Mouse (Mus musculus) intestine, embryonic 15.5 days (tissue): ENCODE measurements around the gene Rab25. TPM values are rescaled to one million over a fixed set of nuclear protein-coding genes. Genes with fewer than 3 reads are reported as not detected.

Experiments
- ATAC-seq: fragments of 200-750 bp; cut with Nextera tagmentation; 2 replicates; pipeline ENCODE4 v1.8.0; 2017; ENCODE audit warnings: moderate TSS enrichment, moderate library complexity
- H3K27ac ChIP-seq: fragments of 300-500 bp; sonication (generic); 2 replicates; pipeline ENCODE4 v1.5.1; 2015; ENCODE audit warnings: mild to moderate bottlenecking, inconsistent platforms
- H3K27me3 ChIP-seq: fragments of 300-500 bp; sonication (generic); replicated peaks from 2 replicates; pipeline ENCODE4 v1.6.1; 2015; ENCODE audit warnings: inconsistent platforms
- H3K36me3 ChIP-seq: fragments of 300-500 bp; sonication (generic); 2 replicates; pipeline ENCODE4 v1.6.1; 2015; ENCODE audit warnings: inconsistent platforms
- H3K4me1 ChIP-seq: fragments of 300-500 bp; sonication (generic); replicated peaks from 2 replicates; pipeline ENCODE4 v1.6.1; 2015; ENCODE audit warnings: inconsistent platforms
- H3K4me2 ChIP-seq: fragments of 300-500 bp; sonication (generic); replicated peaks from 2 replicates; pipeline ENCODE4 v1.6.1; 2015; ENCODE audit warnings: mild to moderate bottlenecking, inconsistent platforms
- H3K4me3 ChIP-seq: fragments of 300-500 bp; sonication (generic); replicated peaks from 2 replicates; pipeline ENCODE4 v1.5.1; 2015; ENCODE audit warnings: inconsistent platforms
- H3K9ac ChIP-seq: fragments of 300-500 bp; sonication (generic); 2 replicates; pipeline ENCODE4 v1.6.1; 2015; ENCODE audit warnings: inconsistent platforms
- H3K9me3 ChIP-seq: fragments of 300-500 bp; sonication (generic); 2 replicates; pipeline ENCODE4 v1.6.1; 2016; ENCODE audit warnings: inconsistent platforms
- WGBS: fragments of 180-500 bp; shearing (Covaris S2); methylation state at CpG from one replicate; pipeline ENCODE4 v1.1.7; 2015; 5-methylcytosine and 5-hydroxymethylcytosine counted together
- polyA plus RNA-seq: library from polyadenylated mRNA; unstranded; fragments of >200 nt; fragmentation: Nextera tagmentation; extraction: Ambion mirVana; gene quantifications from 2 replicates; pipeline ENCODE4 v1.2.1, GENCODE M21; 2015

The Rab25 gene
- polyA plus RNA-seq, 1 experiment from 2014 or later: 75.2 TPM

DNA sequence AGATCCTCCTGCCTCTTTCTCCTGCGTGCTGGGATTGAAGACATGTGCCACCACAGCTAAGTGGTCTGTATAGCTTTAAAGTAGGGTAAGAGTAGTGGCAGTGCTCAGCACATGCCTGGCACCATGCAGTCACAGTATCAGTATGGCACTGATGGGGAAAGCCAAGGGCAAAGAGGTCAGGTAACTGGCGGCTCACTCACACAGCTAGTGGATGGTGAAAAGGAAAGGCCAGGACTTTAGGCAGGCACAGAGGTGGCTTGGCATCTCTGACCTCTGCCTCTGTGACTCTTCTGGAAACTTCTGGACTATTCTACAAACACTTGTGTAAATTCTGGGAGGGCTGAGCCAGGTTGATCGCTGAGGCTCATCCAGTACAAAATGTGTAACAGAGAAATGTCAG, 18.0 kb upstream of the Rab25 start:
- WGBS: 84% methylated on average over 3 of the region's 3 CpGs
- Histone ChIP-seq H3K4me3 (no peak overlapping the region), H3K9ac (no peak overlapping the region), H3K4me2 (no peak overlapping the region), H3K36me3 (peaks cover 62% of the 10 kb centered on the region), H3K9me3 (no peaks in the 10 kb centered on the region), H3K27ac (peak overlapping the region; percentile 69; the same call in 1 of the 2 replicates), H3K27me3 (no peaks in the 10 kb centered on the region), H3K4me1 (no peaks in the 10 kb centered on the region)
- no peak for ATAC-seq

DNA sequence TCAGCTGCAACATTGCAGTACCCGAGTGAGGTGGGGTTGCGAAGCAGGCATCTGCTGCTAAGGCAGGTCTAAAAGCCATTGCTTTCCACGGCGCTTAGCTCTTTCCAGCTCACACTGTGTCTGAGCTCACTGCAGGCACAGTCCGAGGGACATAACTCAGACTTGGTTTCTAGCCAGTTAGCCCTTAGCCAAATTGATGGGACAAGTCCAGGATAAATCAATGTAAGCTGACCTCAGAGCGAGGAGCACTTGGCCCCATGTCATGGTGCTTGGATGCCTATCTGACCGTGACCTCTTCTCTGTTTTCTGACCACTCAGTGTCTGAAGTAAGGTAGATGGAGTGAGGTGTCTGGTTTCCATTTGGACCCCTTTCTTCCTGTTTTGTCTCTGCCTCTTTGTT, 15.9 kb upstream of the Rab25 start:
- Histone ChIP-seq H3K4me3 (no peak overlapping the region), H3K27me3 (no peaks in the 10 kb centered on the region), H3K9ac (no peak overlapping the region), H3K4me2 (no peak overlapping the region), H3K36me3 (peaks cover 68% of the 10 kb centered on the region), H3K4me1 (no peaks in the 10 kb centered on the region), H3K27ac (no peak overlapping the region), H3K9me3 (no peaks in the 10 kb centered on the region)
- no peak for ATAC-seq
- WGBS: 78% methylated on average over 7 of the region's 7 CpGs

DNA sequence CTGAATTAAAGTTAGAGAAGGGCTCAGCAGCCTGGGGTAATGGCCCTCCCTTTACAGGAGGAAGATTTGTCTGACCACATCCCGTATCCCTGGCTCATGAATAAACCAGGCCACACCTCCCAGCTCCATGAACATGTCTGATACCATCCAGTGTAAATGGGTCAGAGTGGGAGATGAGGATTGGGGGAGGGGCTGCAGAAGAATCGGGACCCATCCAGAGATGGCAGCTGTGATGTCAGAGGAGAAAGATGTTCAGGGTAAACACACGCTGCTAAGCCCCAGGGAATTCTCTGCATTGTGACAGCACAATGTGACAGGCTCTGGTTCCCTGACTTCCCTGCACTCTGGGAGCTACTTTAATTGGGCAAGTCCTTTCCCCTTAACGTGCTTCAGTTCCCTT, 15.3 kb upstream of the Rab25 start:
- Histone ChIP-seq H3K4me3 (no peak overlapping the region), H3K9ac (no peak overlapping the region), H3K4me2 (no peak overlapping the region), H3K36me3 (peaks cover 64% of the 10 kb centered on the region), H3K9me3 (no peaks in the 10 kb centered on the region), H3K4me1 (no peaks in the 10 kb centered on the region), H3K27me3 (no peaks in the 10 kb centered on the region), H3K27ac (no peak overlapping the region)
- 75% methylated on average over 4 of the region's 4 CpGs for WGBS
- no peak for ATAC-seq

DNA sequence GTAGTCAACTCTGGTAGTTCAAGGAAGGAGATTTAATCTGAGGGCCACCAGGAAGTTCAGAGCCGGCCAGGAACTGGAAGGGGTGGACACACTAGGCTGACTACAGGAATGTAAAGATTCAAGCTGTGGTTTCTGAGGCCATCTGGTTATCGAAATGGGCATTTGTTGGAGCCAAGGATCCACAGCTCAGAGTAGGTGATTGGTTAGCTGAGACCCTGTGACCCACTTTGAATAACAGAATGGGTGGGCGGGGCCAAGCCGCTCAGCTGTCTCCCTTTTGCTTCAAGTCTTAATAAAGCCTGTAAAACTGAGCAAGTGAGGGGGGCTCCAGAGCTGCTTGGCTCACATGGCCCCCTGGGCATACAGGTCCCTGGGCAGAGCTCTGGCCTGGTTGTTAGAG, 13.9 kb upstream of the Rab25 start:
- H3K4me3 ChIP-seq: no peak overlapping the region
- no peak overlapping the region for H3K9ac ChIP-seq
- no peak for ATAC-seq
- no peak overlapping the region for H3K27ac ChIP-seq
- peaks cover 55% of the 10 kb centered on the region for H3K36me3 ChIP-seq
- 74% methylated on average over 4 of the region's 4 CpGs for WGBS
- no peaks in the 10 kb centered on the region for H3K4me1 ChIP-seq
- no peaks in the 10 kb centered on the region for H3K27me3 ChIP-seq
- no peak overlapping the region for H3K4me2 ChIP-seq
- no peaks in the 10 kb centered on the region for H3K9me3 ChIP-seq

DNA sequence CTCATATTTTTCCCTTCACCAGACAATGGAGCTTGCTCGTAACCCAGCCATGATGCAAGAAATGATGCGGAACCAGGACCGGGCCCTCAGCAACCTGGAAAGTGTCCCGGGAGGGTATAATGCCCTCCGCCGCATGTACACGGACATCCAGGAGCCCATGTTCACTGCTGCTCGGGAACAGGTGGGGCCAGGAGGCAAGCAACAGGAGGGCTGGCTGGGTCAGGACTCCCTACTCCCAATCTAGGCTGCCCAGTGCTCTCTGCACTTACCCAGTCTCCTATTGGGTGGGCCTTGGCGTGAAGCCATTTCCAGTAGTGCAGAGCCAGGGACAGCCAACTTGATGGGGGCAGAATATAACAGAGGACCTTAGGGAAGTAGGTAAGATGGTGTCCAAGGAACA, 11.5 kb upstream of the Rab25 start:
- Histone ChIP-seq H3K4me1 (peaks cover 9% of the 10 kb centered on the region; the same call in 1 of the 2 replicates), H3K36me3 (peaks cover 49% of the 10 kb centered on the region), H3K4me2 (no peak overlapping the region), H3K4me3 (no peak overlapping the region), H3K27me3 (no peaks in the 10 kb centered on the region), H3K9ac (no peak overlapping the region), H3K27ac (no peak overlapping the region), H3K9me3 (no peaks in the 10 kb centered on the region)
- WGBS: 95% methylated on average over 9 of the region's 9 CpGs
- ATAC-seq: no peak

DNA sequence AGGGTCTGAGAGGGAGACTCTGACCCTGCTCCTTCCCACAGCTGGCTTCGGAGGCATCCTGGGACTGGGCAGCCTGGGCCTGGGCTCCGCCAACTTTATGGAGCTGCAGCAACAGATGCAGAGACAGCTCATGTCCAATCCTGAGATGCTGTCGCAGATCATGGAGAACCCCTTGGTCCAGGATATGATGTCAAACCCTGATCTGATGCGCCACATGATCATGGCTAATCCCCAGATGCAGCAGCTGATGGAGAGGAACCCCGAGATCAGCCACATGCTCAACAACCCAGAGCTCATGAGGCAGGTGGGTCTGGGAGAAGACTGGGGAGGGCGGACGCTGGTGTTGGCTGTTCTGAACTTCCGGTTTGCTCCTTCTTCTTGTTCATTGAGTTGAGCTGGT, 8.5 kb upstream of the Rab25 start:
- H3K36me3 ChIP-seq: peaks cover 25% of the 10 kb centered on the region
- no peak overlapping the region for H3K4me2 ChIP-seq
- 94% methylated on average over 8 of the region's 8 CpGs for WGBS

DNA sequence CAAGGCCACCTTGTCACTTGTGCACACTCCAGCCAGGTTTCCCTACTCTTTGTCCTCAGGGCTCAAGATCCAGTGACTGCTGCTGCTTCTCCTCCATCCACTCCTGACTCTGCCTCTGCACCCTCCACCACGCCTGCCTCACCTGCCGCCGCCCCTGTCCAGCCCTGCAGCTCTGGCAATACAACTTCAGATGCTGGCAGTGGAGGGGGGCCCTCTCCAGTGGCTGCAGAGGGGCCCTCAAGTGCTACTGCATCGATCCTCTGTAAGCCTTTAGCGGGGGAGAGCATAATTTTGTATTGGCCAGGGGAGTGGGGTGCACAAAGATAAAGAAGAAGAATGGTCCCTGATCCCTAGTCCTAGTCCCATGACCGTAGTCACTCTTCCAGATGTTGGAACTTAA, 7.6 kb upstream of the Rab25 start:
- H3K4me3 ChIP-seq: no peak overlapping the region
- peaks cover 20% of the 10 kb centered on the region; the same call in 1 of the 2 replicates for H3K36me3 ChIP-seq
- H3K9me3 ChIP-seq: no peaks in the 10 kb centered on the region
- ATAC-seq: no peak
- no peak overlapping the region for H3K27ac ChIP-seq
- no peaks in the 10 kb centered on the region for H3K27me3 ChIP-seq
- H3K4me2 ChIP-seq: no peak overlapping the region
- peaks cover 18% of the 10 kb centered on the region; the same call in 1 of the 2 replicates for H3K4me1 ChIP-seq
- H3K9ac ChIP-seq: no peak overlapping the region
- WGBS: 97% methylated on average over 6 of the region's 6 CpGs

More for the DNA sequence above, 8.5 kb upstream of the Rab25 start:
- peaks cover 15% of the 10 kb centered on the region; the same call in 1 of the 2 replicates for H3K4me1 ChIP-seq
- no peak overlapping the region for H3K4me3 ChIP-seq
- no peaks in the 10 kb centered on the region for H3K9me3 ChIP-seq
- no peak overlapping the region for H3K9ac ChIP-seq
- H3K27ac ChIP-seq: no peak overlapping the region
- H3K27me3 ChIP-seq: no peaks in the 10 kb centered on the region
- ATAC-seq: no peak

DNA sequence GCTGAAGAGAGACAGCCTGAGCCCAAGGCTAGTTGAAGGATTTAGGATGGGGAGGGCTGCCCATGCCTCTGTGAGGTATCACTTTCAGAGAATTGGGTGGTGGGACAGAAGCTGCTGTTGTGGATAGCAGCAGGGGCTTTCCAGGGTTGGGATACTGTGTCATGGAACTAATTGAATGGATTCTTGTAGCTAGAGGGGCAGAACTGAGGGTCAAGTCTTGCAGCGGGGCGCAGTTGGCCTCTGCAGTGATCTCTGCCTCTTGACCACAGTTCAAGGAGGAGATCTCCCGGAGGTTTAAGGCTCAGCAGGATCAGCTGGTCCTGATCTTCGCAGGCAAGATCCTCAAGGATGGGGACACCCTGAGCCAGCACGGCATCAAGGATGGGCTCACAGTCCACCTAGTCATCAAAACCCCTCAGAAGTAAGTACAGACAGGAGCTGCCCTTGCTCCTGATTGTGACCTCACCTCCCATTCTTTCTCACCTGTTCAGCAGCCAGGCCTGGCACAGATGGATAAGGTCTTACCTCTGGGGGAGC, 7.0 kb upstream of the Rab25 start:
- 88% methylated on average over 5 of the region's 5 CpGs for WGBS
- no peak overlapping the region for H3K4me2 ChIP-seq
- no peaks in the 10 kb centered on the region for H3K9me3 ChIP-seq
- H3K4me1 ChIP-seq: peaks cover 18% of the 10 kb centered on the region; the same call in 1 of the 2 replicates
- no peaks in the 10 kb centered on the region for H3K27me3 ChIP-seq
- ATAC-seq: no peak
- H3K27ac ChIP-seq: no peak overlapping the region
- peaks cover 20% of the 10 kb centered on the region; the same call in 1 of the 2 replicates for H3K36me3 ChIP-seq
- peak overlapping the region; percentile 85 for H3K4me3 ChIP-seq
- H3K9ac ChIP-seq: no peak overlapping the region

DNA sequence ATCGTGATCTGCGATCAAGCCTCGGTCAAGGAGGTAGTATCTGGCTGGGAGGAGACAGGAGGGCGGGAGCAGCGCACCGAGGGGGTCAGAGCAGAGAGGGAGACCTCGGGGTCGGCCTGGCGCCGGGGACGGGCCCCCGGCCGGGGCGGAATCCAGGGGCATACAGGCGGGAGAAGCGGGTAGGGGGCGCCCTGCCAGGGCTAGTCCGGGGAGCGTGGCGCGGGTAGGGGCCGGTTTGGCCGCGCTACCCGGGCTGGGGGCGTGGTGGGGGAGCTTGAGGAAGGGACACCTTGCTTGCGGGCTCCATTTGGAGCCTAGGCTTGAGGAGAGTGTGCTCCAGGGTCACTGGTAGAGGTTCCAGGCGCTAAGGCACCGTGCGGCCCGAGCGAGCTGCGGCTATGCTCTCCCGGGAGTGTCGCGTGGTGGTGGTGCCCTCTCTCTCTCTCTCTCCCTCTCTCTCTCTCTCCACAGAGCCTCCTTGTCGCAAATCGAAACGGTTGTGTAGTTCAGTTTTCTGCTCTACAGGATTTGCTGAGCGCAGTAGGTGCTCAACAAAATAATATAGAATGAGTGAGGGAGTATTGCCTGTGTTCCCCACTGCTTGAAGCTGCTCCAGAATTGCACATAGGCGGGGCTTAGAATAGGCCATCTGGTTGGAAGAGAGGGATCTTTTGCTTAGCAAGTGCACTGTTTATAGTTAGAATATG, 5.9 kb upstream of the Rab25 start:
- peak overlapping the region; percentile 85 for H3K4me2 ChIP-seq
- no peaks in the 10 kb centered on the region for H3K9me3 ChIP-seq
- H3K4me3 ChIP-seq: peak overlapping the region; percentile 85
- under 1% methylated on average over 40 of the region's 41 CpGs for WGBS
- peaks cover 18% of the 10 kb centered on the region; the same call in 1 of the 2 replicates for H3K4me1 ChIP-seq
- H3K9ac ChIP-seq: peak overlapping the region; percentile 93
- H3K27me3 ChIP-seq: no peaks in the 10 kb centered on the region
- H3K27ac ChIP-seq: peak overlapping the region; percentile 94
- ATAC-seq: peak; percentile 45
- H3K36me3 ChIP-seq: peaks cover 14% of the 10 kb centered on the region; the same call in 1 of the 2 replicates

DNA sequence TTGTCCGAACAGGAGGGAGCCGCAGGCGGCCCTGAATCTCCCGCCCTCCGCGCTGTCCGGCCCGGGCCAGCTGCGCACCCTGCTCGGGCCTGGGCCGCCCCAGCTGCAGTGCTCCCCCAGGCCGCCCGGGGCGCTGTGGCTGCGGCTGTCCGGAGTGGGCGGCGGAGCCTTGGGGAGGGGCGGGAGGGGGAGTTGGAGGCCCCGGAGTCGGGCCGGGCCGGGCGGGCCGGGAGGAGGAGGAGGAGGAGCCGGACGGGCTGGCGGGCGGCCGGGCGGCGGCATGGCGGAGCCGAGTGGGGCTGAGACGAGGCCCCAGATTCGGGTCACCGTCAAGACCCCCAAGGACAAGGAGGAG, 5.4 kb upstream of the Rab25 start, which contains the start of gene Ubqln4:
Gene Ubqln4, plus strand, starts transcription at position 234 of the 355 bp plus-strand sequence.
- peak within 1 kb of the TSS; percentile 85 for H3K4me2 ChIP-seq

DNA sequence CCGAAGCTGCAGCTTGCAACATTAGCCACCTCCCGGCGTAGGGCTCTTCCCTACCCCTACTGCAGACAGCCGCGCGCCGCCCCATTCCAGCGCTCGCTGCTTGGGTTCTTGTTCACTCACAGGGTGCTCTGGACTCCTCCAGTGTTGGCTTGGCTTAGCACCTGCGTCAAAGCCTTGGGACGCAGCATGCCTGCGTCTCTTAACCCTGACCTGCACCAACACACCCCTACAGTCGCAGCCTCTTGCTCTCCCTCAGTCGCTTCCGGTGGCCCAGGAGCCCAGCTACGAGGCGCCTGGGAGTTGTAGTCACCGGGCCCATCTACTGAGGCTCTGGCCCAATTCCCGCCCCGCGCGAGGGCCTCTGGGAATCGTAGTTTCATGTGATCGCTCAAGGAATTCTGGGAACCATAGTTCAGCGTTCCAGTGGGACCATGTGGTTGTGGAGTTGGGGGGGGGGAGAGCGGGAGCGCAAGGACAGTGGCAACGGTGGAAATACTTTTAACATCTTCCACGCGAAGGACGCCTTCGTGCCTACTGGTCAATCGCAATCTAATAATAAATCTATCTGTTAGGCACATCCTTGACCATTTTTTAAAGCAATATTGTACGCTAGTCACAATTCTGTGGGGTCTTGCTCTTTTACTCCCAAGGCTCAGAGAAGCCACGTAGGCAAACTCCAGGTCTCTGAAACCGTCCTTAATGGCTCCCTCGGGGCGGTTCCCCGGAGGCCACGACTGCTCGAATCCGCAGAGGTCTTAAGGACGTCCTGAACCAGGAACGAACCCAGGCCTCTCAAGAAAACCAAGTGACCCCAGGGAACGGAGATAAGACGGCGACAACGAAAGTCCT, 4.8 kb upstream of the Rab25 start, which contains the start of gene Lamtor2:
Gene Lamtor2, minus strand, starts transcription at position 399 of the 849 bp plus-strand sequence.
- peak within 1 kb of the TSS; percentile 85 for H3K4me3 ChIP-seq
- peak; percentile 88 for ATAC-seq
- H3K27me3 ChIP-seq: no peaks in the 10 kb centered on the region

More for the DNA sequence above, 5.4 kb upstream of the Rab25 start, which contains the start of gene Ubqln4:
- Histone ChIP-seq H3K27ac (peak within 1 kb of the TSS; percentile 94), H3K9ac (peak within 1 kb of the TSS; percentile 93), H3K9me3 (no peaks in the 10 kb centered on the region), H3K27me3 (no peaks in the 10 kb centered on the region), H3K4me3 (peak within 1 kb of the TSS; percentile 85), H3K36me3 (peaks cover 14% of the 10 kb centered on the region; the same call in 1 of the 2 replicates), H3K4me1 (peaks cover 20% of the 10 kb centered on the region; the same call in 1 of the 2 replicates)
- peak; percentile 91 for ATAC-seq
- 1% methylated on average over 31 of the region's 37 CpGs for WGBS

More for the DNA sequence above, 4.8 kb upstream of the Rab25 start, which contains the start of gene Lamtor2:
- Histone ChIP-seq H3K4me2 (peak within 1 kb of the TSS; percentile 85), H3K9me3 (no peaks in the 10 kb centered on the region), H3K27ac (peak within 1 kb of the TSS; percentile 94), H3K9ac (peak within 1 kb of the TSS; percentile 93), H3K4me1 (peaks cover 22% of the 10 kb centered on the region; the same call in 1 of the 2 replicates), H3K36me3 (peaks cover 14% of the 10 kb centered on the region; the same call in 1 of the 2 replicates)
- under 1% methylated on average over 48 of the region's 48 CpGs for WGBS
